Mouse (Mus musculus) neural tube, embryonic 14.5 days (tissue): ENCODE results near the gene Ssbp3. TPM values are rescaled to one million over a fixed set of nuclear protein-coding genes. Genes with fewer than 3 reads are reported as not detected.

ENCODE experiments used
- ATAC-seq: fragments of 200-750 bp; cut with Nextera tagmentation; 2 replicates; pipeline ENCODE4 v1.8.0; 2017; ENCODE audit warnings: low read depth, mild to moderate bottlenecking, moderate TSS enrichment, moderate library complexity
- H3K27ac ChIP-seq: fragments of 300-500 bp; sonication (generic); 2 replicates; pipeline ENCODE4 v1.5.1; 2014; ENCODE audit warnings: low read depth, mild to moderate bottlenecking, control low read depth, low read length, moderate library complexity, mixed read lengths
- H3K27me3 ChIP-seq: fragments of 300-500 bp; sonication (generic); 2 replicates; pipeline ENCODE4 v1.6.1; 2014; ENCODE audit warnings: low read length; ENCODE audit not compliant: control insufficient read depth, insufficient read depth
- H3K36me3 ChIP-seq: fragments of 300-500 bp; sonication (generic); 2 replicates; pipeline ENCODE4 v1.6.1; 2014; ENCODE audit warnings: low read length, mixed read lengths; ENCODE audit not compliant: control insufficient read depth, insufficient read depth
- H3K4me1 ChIP-seq: fragments of 300-500 bp; sonication (generic); 2 replicates; pipeline ENCODE4 v1.6.1; 2014; ENCODE audit warnings: low read length; ENCODE audit not compliant: control insufficient read depth, insufficient read depth
- H3K4me2 ChIP-seq: fragments of 300-500 bp; sonication (generic); 2 replicates; pipeline ENCODE4 v1.6.1; 2014; ENCODE audit warnings: mild to moderate bottlenecking, low read depth, low read length, control low read depth
- H3K4me3 ChIP-seq: fragments of 300-500 bp; sonication (generic); 2 replicates; pipeline ENCODE4 v1.5.1; 2014; ENCODE audit warnings: low read depth, low read length, control low read depth, mixed read lengths
- H3K9ac ChIP-seq: fragments of 300-500 bp; sonication (generic); replicated peaks from 2 replicates; pipeline ENCODE4 v1.6.1; 2014; ENCODE audit warnings: low read depth, mild to moderate bottlenecking, control low read depth, low read length, mixed read lengths
- H3K9me3 ChIP-seq: fragments of 300-500 bp; sonication (generic); 2 replicates; pipeline ENCODE4 v1.6.1; 2016; ENCODE audit warnings: low read length; ENCODE audit not compliant: control insufficient read depth
- WGBS: fragments of 180-500 bp; shearing (Covaris S2); extraction: QIAGEN DNeasy Blood & Tissue Kit; methylation state at CpG from one replicate; pipeline ENCODE4 v1.1.7; 2014; 5-methylcytosine and 5-hydroxymethylcytosine counted together
- polyA plus RNA-seq: library from polyadenylated mRNA; unstranded; fragments of >200 nt; fragmentation: Nextera tagmentation; extraction: Ambion mirVana; gene quantifications from 2 replicates; pipeline ENCODE4 v1.2.1, GENCODE M21; 2014

Gene Ssbp3
- polyA plus RNA-seq, 1 experiment from 2014 or later: 106 TPM

DNA sequence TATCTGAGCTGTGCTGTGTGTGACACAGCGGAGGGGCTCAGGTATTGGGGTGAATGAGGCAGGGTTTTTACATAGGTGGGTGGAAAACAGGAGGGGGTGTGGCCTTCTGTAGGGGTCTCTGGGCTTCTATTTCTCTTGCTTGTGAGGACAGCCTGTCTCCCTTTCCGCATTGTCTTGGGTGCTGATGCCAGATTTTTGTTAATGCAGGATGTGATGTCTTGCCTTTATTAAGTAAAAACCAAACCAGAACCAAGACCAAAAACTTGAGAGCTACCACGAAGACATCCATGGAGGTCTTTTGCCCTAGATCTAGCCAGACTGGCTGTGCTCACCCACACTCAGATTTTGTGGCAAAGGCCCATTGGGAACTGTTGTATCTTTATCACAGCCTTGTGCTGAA, 25.5 kb downstream of the Ssbp3 start:
- ATAC-seq: no peak
- 62% methylated on average over 3 of the region's 3 CpGs for WGBS
- Histone ChIP-seq H3K27ac (peak overlapping the region; percentile 45; the same call in 1 of the 2 replicates), H3K36me3 (peaks cover 12% of the 10 kb centered on the region), H3K4me3 (no peak overlapping the region), H3K9ac (peak overlapping the region; percentile 39; the same call in 1 of the 2 replicates), H3K4me1 (peaks cover 66% of the 10 kb centered on the region), H3K9me3 (no peaks in the 10 kb centered on the region), H3K27me3 (no peaks in the 10 kb centered on the region), H3K4me2 (no peak overlapping the region)

DNA sequence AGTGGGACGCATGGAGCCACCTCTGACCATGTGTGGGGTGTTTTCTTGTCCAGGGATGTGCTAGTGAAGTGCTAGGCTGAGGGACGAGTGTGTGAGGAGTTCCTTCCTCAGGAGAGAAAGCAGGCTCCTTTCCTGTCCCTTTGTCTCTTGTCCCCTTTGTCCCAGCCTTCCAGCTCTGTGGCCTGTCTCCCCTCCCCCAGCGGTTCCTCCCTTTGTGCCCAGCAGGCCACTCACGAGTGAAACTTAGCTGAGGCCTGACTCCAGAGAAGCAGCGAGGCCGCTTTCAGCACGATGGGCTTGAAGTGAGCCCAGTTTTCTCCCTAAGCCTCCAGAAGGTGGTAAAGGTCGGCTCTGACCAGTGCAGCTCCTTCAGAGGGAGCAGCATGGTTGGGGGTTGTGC, 26.2 kb downstream of the Ssbp3 start:
- peak overlapping the region; percentile 34; the same call in 1 of the 2 replicates for H3K9ac ChIP-seq

DNA sequence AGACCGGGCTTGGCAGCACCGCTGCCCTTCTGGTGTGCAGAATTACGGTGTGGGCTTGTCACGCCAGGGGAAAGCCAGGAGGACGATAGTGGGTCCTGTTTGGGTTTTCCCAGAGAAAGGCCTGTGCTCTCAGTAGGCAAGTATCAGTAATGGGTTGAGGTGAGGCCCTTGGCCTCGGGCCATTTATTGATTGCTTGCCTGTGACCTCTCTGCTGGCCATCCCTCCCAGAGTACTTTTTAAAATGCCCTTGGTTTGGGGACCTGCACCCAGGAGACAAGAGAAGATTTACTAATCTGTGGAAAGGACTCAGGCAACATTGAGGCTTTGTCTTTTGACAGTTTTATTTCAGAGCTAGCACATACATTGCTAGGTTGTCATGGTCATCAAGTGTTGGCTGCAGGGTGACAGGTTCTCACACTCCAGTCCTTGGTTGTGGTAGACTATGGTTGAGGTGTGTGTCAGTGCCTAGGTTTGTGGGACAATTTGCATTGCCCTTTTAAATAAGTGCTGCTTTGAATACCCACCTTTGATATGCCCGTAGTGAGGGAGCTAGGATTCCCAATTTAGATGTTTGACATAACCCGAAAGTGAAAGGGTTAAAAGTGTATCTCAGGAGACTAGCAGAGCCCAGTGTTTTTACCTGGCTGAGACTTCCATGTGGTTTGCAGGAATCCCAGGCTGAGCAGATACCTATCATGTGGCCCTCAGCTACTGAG, 28.2 kb downstream of the Ssbp3 start:
- no peak overlapping the region for H3K9ac ChIP-seq
- H3K4me2 ChIP-seq: no peak overlapping the region
- WGBS: 26% methylated on average over 8 of the region's 8 CpGs
- peak overlapping the region; percentile 41; the same call in 1 of the 2 replicates for H3K27ac ChIP-seq
- H3K4me1 ChIP-seq: peaks cover 81% of the 10 kb centered on the region
- no peak; the same call in 1 of the 2 replicates for ATAC-seq
- no peaks in the 10 kb centered on the region for H3K9me3 ChIP-seq
- H3K27me3 ChIP-seq: no peaks in the 10 kb centered on the region
- H3K4me3 ChIP-seq: no peak overlapping the region
- peaks cover 8% of the 10 kb centered on the region for H3K36me3 ChIP-seq

More for the DNA sequence above, 26.2 kb downstream of the Ssbp3 start:
- Histone ChIP-seq H3K27ac (peak overlapping the region; percentile 49; the same call in 1 of the 2 replicates), H3K4me1 (peaks cover 73% of the 10 kb centered on the region), H3K9me3 (no peaks in the 10 kb centered on the region), H3K27me3 (no peaks in the 10 kb centered on the region), H3K4me2 (no peak overlapping the region), H3K36me3 (peaks cover 12% of the 10 kb centered on the region), H3K4me3 (no peak overlapping the region)
- WGBS: 2% methylated on average over 8 of the region's 8 CpGs
- no peak for ATAC-seq

DNA sequence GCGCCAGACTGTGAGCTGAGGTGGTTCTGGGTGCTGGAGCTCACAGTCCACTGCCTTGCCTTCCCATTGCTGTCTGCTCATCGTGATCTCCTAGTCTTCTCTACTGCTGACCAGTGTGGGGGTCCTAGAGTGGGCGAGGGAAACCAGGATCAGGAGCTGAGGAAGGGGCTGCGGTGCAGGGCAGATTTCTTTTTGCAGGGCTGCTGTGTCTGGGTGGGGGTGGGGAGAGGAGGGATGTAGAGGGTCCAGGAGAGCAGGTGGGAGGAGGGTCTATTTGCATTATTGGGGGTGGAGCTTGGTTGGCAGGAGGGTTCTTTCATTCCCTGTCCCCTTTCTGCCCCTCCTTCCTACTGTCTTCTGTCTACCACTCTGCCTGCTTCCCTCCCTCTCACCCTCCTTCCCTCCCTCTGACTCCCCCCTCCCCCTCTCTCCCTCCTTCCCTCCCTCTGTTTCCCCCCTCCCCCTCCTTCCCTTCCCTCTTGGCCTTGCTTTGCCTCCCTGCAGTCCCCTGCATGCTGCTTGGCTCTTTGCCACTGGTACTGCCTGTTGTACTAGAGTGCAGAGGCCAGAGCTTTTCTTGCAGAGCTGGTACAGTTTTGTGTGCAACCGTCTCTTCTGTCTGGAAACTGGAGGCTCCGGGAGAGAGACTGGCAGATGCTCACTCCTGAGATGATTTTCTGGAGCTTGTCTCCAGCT, 28.9 kb downstream of the Ssbp3 start:
- H3K27me3 ChIP-seq: no peaks in the 10 kb centered on the region
- H3K27ac ChIP-seq: peak overlapping the region; percentile 41; the same call in 1 of the 2 replicates
- WGBS: 14% methylated on average over 6 of the region's 6 CpGs
- H3K4me2 ChIP-seq: no peak overlapping the region; the same call in 1 of the 2 replicates
- no peaks in the 10 kb centered on the region for H3K9me3 ChIP-seq
- H3K9ac ChIP-seq: no peak overlapping the region
- no peak overlapping the region for H3K4me3 ChIP-seq
- peaks cover 8% of the 10 kb centered on the region; the same call in 1 of the 2 replicates for H3K36me3 ChIP-seq
- H3K4me1 ChIP-seq: peaks cover 83% of the 10 kb centered on the region
- ATAC-seq: peak; percentile 78

DNA sequence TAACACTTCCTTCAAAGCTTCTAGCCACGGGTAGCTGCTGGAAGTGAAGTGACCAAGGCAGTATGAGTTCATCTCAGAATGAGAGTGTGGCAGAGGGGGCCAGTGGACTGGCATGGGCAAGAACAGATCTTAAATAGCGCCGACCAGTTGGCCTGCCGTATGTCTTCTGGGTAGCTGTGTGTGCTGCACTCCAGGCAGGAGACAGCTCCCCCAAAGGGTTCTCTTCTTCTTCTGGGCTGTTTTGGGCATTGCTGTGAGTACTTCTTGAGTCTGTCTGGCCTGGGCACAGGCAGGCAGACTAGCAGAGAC, 29.4 kb downstream of the Ssbp3 start:
- Histone ChIP-seq H3K9me3 (no peaks in the 10 kb centered on the region), H3K4me3 (no peak overlapping the region), H3K36me3 (peaks cover 4% of the 10 kb centered on the region; the same call in 1 of the 2 replicates), H3K9ac (no peak overlapping the region), H3K27ac (peak overlapping the region; percentile 35; the same call in 1 of the 2 replicates), H3K4me1 (peaks cover 82% of the 10 kb centered on the region), H3K27me3 (no peaks in the 10 kb centered on the region), H3K4me2 (no peak overlapping the region; the same call in 1 of the 2 replicates)
- WGBS: 37% methylated on average over 4 of the region's 4 CpGs
- no peak for ATAC-seq

DNA sequence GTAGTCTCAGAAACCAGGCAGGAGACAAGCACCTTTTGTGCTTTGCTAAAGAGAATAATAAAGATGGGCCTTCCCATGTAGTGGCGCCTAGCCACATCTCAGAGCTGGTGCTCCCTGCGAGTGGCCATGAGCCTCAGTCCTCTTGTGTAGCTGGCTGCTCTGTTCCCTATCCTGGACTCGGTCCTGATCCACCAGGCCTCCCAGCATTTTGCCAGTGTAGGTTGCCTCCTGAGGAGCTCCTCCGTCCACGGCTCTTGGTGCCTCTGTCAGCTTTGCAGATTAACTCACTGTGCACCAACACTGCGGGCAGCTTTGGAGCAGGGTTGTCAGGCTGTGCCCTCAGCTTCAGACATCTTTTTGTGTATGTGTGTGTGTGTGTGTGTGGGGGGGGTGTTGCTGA, 30.4 kb downstream of the Ssbp3 start:
- 0 out of 2 replicates have a peak, but pooled peaks cover under 1% of the 10 kb centered on the region for H3K36me3 ChIP-seq
- no peak overlapping the region for H3K27ac ChIP-seq
- no peak for ATAC-seq
- H3K4me2 ChIP-seq: no peak overlapping the region
- 56% methylated on average over 6 of the region's 6 CpGs for WGBS
- peaks cover 72% of the 10 kb centered on the region for H3K4me1 ChIP-seq
- no peak overlapping the region for H3K9ac ChIP-seq
- no peaks in the 10 kb centered on the region for H3K9me3 ChIP-seq
- H3K4me3 ChIP-seq: no peak overlapping the region
- H3K27me3 ChIP-seq: no peaks in the 10 kb centered on the region

DNA sequence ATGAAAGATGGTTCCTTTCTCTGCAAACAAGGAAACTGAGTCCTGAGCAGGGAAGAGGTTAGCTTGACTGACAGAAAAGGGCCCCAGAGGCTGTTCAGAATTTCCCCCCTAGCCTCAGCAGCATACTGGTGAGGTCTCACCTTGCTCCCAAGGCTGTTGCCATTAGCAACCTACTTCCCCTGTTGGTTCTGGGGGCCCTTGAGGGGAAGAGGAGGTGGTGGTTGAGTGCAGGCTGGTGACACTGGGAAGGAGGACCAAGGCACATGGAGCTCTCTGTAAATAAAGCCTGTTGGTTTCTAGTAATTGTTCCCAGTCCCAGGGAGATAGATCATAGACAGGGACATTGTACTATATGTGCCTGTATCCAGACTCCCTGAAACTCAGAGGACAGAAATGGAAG, 31.0 kb downstream of the Ssbp3 start:
- Histone ChIP-seq H3K9ac (no peak overlapping the region), H3K27ac (no peak overlapping the region)

DNA sequence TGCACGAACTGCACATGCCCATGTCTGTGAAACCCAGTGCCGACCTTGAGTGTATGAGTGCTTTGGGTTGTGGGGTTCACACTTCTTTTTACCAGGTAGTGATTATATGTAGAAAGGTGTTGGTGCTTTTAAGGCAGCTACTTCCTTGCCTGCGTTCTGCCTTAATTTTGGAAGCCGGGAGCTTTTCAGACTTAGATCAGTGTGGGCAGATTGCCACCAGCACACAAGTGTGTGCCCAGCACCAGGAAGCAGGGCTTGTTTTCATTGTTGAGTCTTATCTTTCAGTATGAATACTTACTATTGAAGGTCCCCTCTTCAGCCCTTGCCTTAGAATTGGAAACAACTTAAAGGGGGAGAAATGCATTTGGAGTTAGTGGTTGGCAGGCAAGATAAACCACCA, 32.0 kb downstream of the Ssbp3 start:
- 89% methylated on average over 4 of the region's 4 CpGs for WGBS

More for the DNA sequence above, 31.0 kb downstream of the Ssbp3 start:
- no peak for ATAC-seq
- no peaks in the 10 kb centered on the region for H3K9me3 ChIP-seq
- no peak overlapping the region for H3K4me2 ChIP-seq
- H3K4me3 ChIP-seq: no peak overlapping the region
- no peaks in the 10 kb centered on the region for H3K36me3 ChIP-seq
- peaks cover 70% of the 10 kb centered on the region for H3K4me1 ChIP-seq
- no peaks in the 10 kb centered on the region for H3K27me3 ChIP-seq

DNA sequence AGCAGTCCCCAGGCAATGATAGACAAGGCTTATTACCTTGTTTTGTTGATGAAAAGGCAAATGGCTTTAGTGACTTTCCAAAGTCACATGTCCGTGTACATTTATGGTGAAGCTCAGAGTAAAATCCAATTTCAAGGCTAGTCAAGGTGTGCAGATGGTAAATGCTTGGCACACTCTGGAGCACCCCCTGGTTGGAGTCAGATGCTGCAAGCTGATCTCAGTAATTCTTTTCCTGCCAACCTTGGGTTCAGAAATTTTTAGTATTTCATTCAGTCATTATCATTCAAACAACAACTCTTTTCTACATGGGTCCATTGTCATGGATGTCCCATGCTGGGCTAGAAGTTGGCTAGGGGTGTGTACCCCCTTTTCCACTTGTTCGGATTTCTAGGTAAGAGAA, 33.1 kb downstream of the Ssbp3 start:
- ATAC-seq: no peak
- Histone ChIP-seq H3K27ac (no peak overlapping the region), H3K9ac (no peak overlapping the region), H3K9me3 (no peaks in the 10 kb centered on the region), H3K4me3 (no peak overlapping the region), H3K4me1 (peaks cover 61% of the 10 kb centered on the region), H3K36me3 (no peaks in the 10 kb centered on the region), H3K4me2 (no peak overlapping the region), H3K27me3 (no peaks in the 10 kb centered on the region)
- WGBS: 76% methylated on average over 2 of the region's 2 CpGs

More for the DNA sequence above, 32.0 kb downstream of the Ssbp3 start:
- Histone ChIP-seq H3K4me2 (no peak overlapping the region), H3K9me3 (no peaks in the 10 kb centered on the region), H3K27me3 (no peaks in the 10 kb centered on the region), H3K36me3 (no peaks in the 10 kb centered on the region), H3K4me3 (no peak overlapping the region), H3K27ac (no peak overlapping the region), H3K4me1 (peaks cover 65% of the 10 kb centered on the region), H3K9ac (no peak overlapping the region)
- ATAC-seq: no peak
